Mouse (Mus musculus): Measurements from ENCODE around the gene Sbsn. TPM values are rescaled to one million over a fixed set of nuclear protein-coding genes. Genes with fewer than 3 reads are reported as not detected.

Sbsn gene
- polyA plus RNA-seq, 1 experiment from 2014 or later, result 1.2 TPM

DNA sequence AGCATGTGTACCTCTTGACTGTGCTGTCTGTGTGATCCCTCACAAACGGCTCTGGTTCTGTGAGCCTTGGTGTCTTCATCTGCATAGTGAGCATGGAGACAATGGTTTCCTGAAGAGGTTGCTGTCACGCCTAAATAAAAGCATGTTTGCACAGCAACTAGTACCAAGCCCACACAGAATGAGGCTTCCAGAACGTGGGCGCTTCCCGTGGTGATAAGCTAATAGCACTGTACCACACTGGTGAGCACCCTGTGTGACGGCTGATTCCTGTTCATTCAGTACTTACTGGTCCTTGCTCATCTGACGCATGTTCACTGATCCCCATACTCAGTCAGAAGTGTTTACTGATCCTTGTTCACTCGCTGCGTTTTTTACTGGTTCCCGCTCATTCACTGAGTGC, 38.9 kb downstream of the Sbsn start:
- no peaks in the 10 kb centered on the region for H3K9me3 ChIP-seq
- no peak for ATAC-seq (ENCODE audit: low read depth)
- no peak overlapping the region for H3K4me3 ChIP-seq
- peaks cover 13% of the 10 kb centered on the region for H3K4me1 ChIP-seq (replicated peaks)
- WGBS, result 80% methylated on average over 10 of the region's 10 CpGs
- H3K4me2 ChIP-seq, result no peak overlapping the region
- H3K36me3 ChIP-seq, result no peaks in the 10 kb centered on the region
- H3K27ac ChIP-seq (replicated peaks), result no peak overlapping the region
- no peak overlapping the region for H3K9ac ChIP-seq
- no peaks in the 10 kb centered on the region for H3K27me3 ChIP-seq

DNA sequence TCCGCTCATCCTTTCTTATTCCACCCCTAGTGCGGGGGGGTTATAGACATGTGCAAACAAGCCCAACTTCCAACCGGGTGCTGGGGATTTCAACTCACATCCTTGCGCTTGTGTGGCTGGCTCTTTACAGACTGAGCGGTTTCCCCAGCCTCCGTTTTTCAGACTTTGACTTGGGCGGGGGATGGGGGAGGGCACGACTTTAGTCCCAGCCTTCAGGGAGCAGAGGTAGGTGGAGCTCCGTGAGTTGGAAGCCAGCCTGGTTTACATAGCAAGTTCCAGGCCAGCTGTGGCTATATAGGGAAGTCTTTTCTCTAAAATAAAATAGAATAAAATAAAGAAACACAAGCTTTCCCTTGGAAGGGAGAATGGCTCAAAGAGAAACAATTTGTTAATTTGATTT, 40.6 kb downstream of the Sbsn start:
- Histone ChIP-seq H3K4me1 (replicated peaks) (no peaks in the 10 kb centered on the region), H3K27me3 (no peaks in the 10 kb centered on the region), H3K9me3 (no peaks in the 10 kb centered on the region), H3K36me3 (no peaks in the 10 kb centered on the region), H3K27ac (replicated peaks) (no peak overlapping the region), H3K9ac (no peak overlapping the region), H3K4me3 (no peak overlapping the region), H3K4me2 (no peak overlapping the region)
- 30% methylated on average over 9 of the region's 9 CpGs for WGBS
- no peak for ATAC-seq (ENCODE audit: low read depth)

DNA sequence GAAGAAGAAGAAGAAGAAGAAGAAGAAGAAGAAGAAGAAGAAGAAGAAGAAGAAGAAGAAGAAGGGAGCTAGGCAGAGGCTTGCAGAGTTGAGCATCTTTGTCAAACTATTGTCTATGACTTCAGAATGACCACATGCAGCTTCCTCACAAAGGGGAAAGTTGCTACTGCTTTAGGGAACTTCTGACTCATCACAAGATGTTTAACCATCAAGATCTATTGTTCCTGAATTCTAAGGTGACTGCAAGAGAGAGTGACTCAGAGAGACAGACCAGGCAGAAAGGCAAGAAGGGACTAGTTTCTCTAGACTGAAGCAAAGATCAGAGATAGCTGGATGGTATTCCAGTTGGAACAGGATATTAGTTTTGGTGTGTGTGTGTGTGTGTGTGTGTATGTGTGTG, 43.6 kb downstream of the Sbsn start:
- no peak overlapping the region for H3K9ac ChIP-seq
- H3K36me3 ChIP-seq, result no peaks in the 10 kb centered on the region
- H3K27me3 ChIP-seq, result no peaks in the 10 kb centered on the region
- no peak for ATAC-seq (ENCODE audit: low read depth)
- no peak overlapping the region for H3K4me3 ChIP-seq
- H3K4me2 ChIP-seq, result no peak overlapping the region
- H3K27ac ChIP-seq (replicated peaks), result no peak overlapping the region
- H3K9me3 ChIP-seq, result no peaks in the 10 kb centered on the region; the same call in 1 of the 2 replicates
- H3K4me1 ChIP-seq (replicated peaks), result no peaks in the 10 kb centered on the region

DNA sequence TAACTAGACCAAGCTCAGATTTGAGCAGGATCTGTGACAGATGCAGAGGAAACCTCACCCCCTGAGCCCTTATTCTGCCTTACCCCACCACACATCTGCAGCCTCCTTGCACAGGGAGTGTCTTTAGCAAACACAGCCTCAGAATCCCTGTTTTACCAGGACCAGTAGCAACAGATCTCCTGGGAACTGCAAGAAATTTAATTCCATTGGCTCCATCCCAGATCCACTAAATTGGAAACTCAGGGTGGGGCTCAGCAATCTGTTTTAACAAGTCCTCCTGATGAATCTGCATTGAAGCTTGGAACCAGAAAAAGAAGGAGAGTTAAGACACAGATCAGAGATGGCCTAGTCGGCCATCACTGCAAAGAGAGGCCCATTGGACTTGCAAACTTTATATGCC, 45.5 kb downstream of the Sbsn start:
- Histone ChIP-seq H3K4me1 (replicated peaks) (no peaks in the 10 kb centered on the region), H3K27ac (replicated peaks) (no peak overlapping the region), H3K36me3 (no peaks in the 10 kb centered on the region), H3K9me3 (peaks cover 7% of the 10 kb centered on the region), H3K4me2 (no peak overlapping the region), H3K4me3 (no peak overlapping the region), H3K27me3 (no peaks in the 10 kb centered on the region), H3K9ac (no peak overlapping the region)
- no peak for ATAC-seq (ENCODE audit: low read depth)
- 80% methylated on average over 1 of the region's 1 CpGs for WGBS

DNA sequence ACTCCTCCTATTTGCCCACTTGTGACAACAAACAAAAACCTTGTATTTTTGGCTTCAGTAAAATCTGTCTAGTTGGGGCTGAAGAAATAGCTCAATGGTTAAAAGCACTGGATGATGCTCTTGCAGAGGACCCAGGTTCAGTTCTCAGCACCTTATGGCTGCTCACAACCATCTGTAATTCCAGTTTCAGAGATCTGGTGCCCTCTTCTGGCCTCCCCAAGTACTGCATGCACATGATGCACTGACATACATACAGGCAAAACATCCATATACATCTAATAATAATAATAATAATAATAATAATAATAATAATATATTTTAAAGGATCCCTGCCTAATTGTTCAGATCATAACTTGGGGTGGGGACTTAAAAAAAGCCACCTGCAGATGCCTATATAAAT, 49.4 kb downstream of the Sbsn start:
- H3K9ac ChIP-seq, result no peak overlapping the region
- no peak for ATAC-seq (ENCODE audit: low read depth)
- no peaks in the 10 kb centered on the region for H3K36me3 ChIP-seq
- H3K4me1 ChIP-seq (replicated peaks), result no peaks in the 10 kb centered on the region
- no peak overlapping the region for H3K4me2 ChIP-seq
- no peak overlapping the region for H3K27ac ChIP-seq (replicated peaks)
- H3K9me3 ChIP-seq, result peaks cover 7% of the 10 kb centered on the region
- H3K4me3 ChIP-seq, result no peak overlapping the region
- H3K27me3 ChIP-seq, result no peaks in the 10 kb centered on the region

DNA sequence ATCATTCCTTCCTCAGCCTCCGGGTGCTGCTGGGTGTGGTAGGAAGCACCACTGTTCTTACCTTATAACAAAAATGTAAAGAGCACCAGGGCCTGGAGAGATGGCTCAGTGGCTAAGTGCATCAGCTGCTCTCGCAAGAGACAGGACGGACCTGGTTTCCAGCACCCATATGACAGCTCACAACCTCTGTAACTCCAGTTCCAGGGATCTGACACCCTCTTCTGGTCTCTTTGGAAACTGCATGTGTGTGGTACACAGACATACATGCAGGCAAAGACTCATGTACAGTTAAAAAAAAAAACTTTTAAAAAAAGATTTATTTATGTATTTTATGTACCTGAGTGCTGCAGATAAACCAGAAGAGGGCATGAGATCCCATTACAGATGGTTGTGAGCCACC, 52.0 kb downstream of the Sbsn start:
- peaks cover 7% of the 10 kb centered on the region; the same call in 1 of the 2 replicates for H3K9me3 ChIP-seq
- H3K36me3 ChIP-seq, result no peaks in the 10 kb centered on the region
- H3K27me3 ChIP-seq, result no peaks in the 10 kb centered on the region
- no peak overlapping the region for H3K4me2 ChIP-seq
- ATAC-seq (ENCODE audit: low read depth), result no peak
- no peaks in the 10 kb centered on the region for H3K4me1 ChIP-seq (replicated peaks)
- H3K27ac ChIP-seq (replicated peaks), result no peak overlapping the region
- WGBS, result 96% methylated on average over 3 of the region's 3 CpGs
- H3K4me3 ChIP-seq, result no peak overlapping the region
- no peak overlapping the region for H3K9ac ChIP-seq

DNA sequence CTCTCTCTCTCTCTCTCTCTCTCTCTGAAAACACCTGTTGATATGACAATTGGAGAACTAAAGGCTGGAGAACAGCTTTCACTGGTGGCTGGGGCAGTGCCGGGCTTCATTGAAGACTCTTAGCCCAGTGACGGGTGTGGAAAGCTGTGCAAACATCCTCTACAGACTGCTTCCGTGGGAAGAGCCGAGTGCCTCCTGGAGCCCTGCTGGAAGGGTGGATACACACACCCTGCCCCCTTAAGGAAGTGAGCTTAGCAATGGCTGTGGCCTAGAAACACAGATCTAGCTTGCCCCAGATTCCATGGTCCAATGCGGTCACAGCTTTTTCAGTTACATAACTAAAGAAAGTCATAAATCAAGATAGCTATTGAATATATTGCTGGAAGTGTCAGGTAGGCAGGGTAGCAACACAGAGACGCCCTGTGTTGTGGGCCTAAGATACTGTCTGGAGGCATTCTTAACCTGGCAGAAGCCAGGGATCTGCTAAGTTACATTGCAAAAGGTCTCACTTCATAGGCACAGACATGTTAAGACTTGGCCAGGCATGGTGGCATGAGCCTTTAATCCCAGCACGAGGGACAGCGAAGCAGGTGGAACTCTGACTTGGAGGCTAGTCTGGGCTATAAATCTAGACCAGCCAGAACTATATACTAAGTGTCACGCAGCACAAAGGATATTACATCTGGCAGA, 52.9 kb downstream of the Sbsn start:
- 84% methylated on average over 9 of the region's 9 CpGs for WGBS
- no peaks in the 10 kb centered on the region for H3K27me3 ChIP-seq
- H3K9ac ChIP-seq, result no peak overlapping the region
- H3K27ac ChIP-seq (replicated peaks), result no peak overlapping the region
- no peaks in the 10 kb centered on the region for H3K36me3 ChIP-seq
- H3K4me2 ChIP-seq, result no peak overlapping the region
- H3K4me1 ChIP-seq (replicated peaks), result no peaks in the 10 kb centered on the region
- H3K4me3 ChIP-seq, result no peak overlapping the region
- ATAC-seq (ENCODE audit: low read depth), result no peak
- H3K9me3 ChIP-seq, result peaks cover 7% of the 10 kb centered on the region; the same call in 1 of the 2 replicates

Other genes starting within 250 kb of the Sbsn start
- 86.8 and 95.2 TPM in 2 replicates for gene Arhgap33, start 216.4 kb upstream of the Sbsn start, polyA plus RNA-seq (2015; fragmentation: Nextera tagmentation; extraction: Ambion mirVana)
- 6.6 TPM in 2 replicates for gene Hspb6, start 199.3 kb upstream of the Sbsn start, polyA plus RNA-seq (2015; fragmentation: Nextera tagmentation; extraction: Ambion mirVana)
- gene Proser3, start 199.2 kb upstream of the Sbsn start, polyA plus RNA-seq (2015; fragmentation: Nextera tagmentation; extraction: Ambion mirVana), result 6.7 and 8.6 TPM in 2 replicates
- 60.9 and 62.9 TPM in 2 replicates for gene Lin37, start 191.6 kb upstream of the Sbsn start, polyA plus RNA-seq (2015; fragmentation: Nextera tagmentation; extraction: Ambion mirVana)
- 92.6 and 113 TPM in 2 replicates for gene U2af1l4, start 188.2 kb upstream of the Sbsn start, polyA plus RNA-seq (2015; fragmentation: Nextera tagmentation; extraction: Ambion mirVana)
- 14.5 and 15.1 TPM in 2 replicates for gene Gm49396, start 188.1 kb upstream of the Sbsn start, polyA plus RNA-seq (2015; fragmentation: Nextera tagmentation; extraction: Ambion mirVana)
- gene Psenen, start 187.8 kb upstream of the Sbsn start, polyA plus RNA-seq (2015; fragmentation: Nextera tagmentation; extraction: Ambion mirVana), result 126 and 147 TPM in 2 replicates
- 4.8 and 6.0 TPM in 2 replicates for gene Igflr1, start 186.0 kb upstream of the Sbsn start, polyA plus RNA-seq (2015; fragmentation: Nextera tagmentation; extraction: Ambion mirVana)
- 9.0 and 9.9 TPM in 2 replicates for gene Kmt2b, start 162.7 kb upstream of the Sbsn start, polyA plus RNA-seq (2015; fragmentation: Nextera tagmentation; extraction: Ambion mirVana)
- 0.36 and 0.50 TPM in 2 replicates for gene Zbtb32, start 152.6 kb upstream of the Sbsn start, polyA plus RNA-seq (2015; fragmentation: Nextera tagmentation; extraction: Ambion mirVana)
- 0.49 and 0.62 TPM in 2 replicates for gene Upk1a, start 138.6 kb upstream of the Sbsn start, polyA plus RNA-seq (2015; fragmentation: Nextera tagmentation; extraction: Ambion mirVana)
- 1,295 and 1,305 TPM in 2 replicates for gene Cox6b1, start 125.3 kb upstream of the Sbsn start, polyA plus RNA-seq (2015; fragmentation: Nextera tagmentation; extraction: Ambion mirVana)
- not detected in 2 replicates for gene Etv2, start 115.6 kb upstream of the Sbsn start, polyA plus RNA-seq (2015; fragmentation: Nextera tagmentation; extraction: Ambion mirVana)
- gene Rbm42, start 101.2 kb upstream of the Sbsn start, polyA plus RNA-seq (2015; fragmentation: Nextera tagmentation; extraction: Ambion mirVana), result 137 and 142 TPM in 2 replicates
- gene Haus5, start 86.5 kb upstream of the Sbsn start, polyA plus RNA-seq (2015; fragmentation: Nextera tagmentation; extraction: Ambion mirVana), result 22.0 and 22.7 TPM in 2 replicates
- gene Pmis2, start 79.9 kb upstream of the Sbsn start, polyA plus RNA-seq (2015; fragmentation: Nextera tagmentation; extraction: Ambion mirVana), result not detected in 2 replicates
- not detected in 2 replicates for gene 2200002J24Rik, start 52.5 kb upstream of the Sbsn start, polyA plus RNA-seq (2015; fragmentation: Nextera tagmentation; extraction: Ambion mirVana)
- gene Atp4a, start 39.3 kb upstream of the Sbsn start, polyA plus RNA-seq (2015; fragmentation: Nextera tagmentation; extraction: Ambion mirVana), result 0.80 and 1.6 TPM in 2 replicates
- 253 and 272 TPM in 2 replicates for gene Tmem147, start 21.9 kb upstream of the Sbsn start, polyA plus RNA-seq (2015; fragmentation: Nextera tagmentation; extraction: Ambion mirVana)
- 1.6 and 2.9 TPM in 2 replicates for gene Gapdhs, start 7.8 kb upstream of the Sbsn start, polyA plus RNA-seq (2015; fragmentation: Nextera tagmentation; extraction: Ambion mirVana)
- 1.0 TPM in 1 of 2 replicates, not detected in the other for gene Dmkn, start 12.3 kb downstream of the Sbsn start, polyA plus RNA-seq (2015; fragmentation: Nextera tagmentation; extraction: Ambion mirVana)
- gene Krtdap, start 36.4 kb downstream of the Sbsn start, polyA plus RNA-seq (2015; fragmentation: Nextera tagmentation; extraction: Ambion mirVana), result 0.85 TPM in 1 of 2 replicates, not detected in the other
- 0.32 TPM in 1 of 2 replicates, not detected in the other for gene Ffar2, start 72.3 kb downstream of the Sbsn start, polyA plus RNA-seq (2015; fragmentation: Nextera tagmentation; extraction: Ambion mirVana)
- not detected in 2 replicates for gene Ffar3, start 104.7 kb downstream of the Sbsn start, polyA plus RNA-seq (2015; fragmentation: Nextera tagmentation; extraction: Ambion mirVana)
- gene Ffar1, start 110.1 kb downstream of the Sbsn start, polyA plus RNA-seq (2015; fragmentation: Nextera tagmentation; extraction: Ambion mirVana), result not detected in 2 replicates
- 0.43 TPM in 1 of 2 replicates, not detected in the other for gene Cd22, start 128.9 kb downstream of the Sbsn start, polyA plus RNA-seq (2015; fragmentation: Nextera tagmentation; extraction: Ambion mirVana)
- 2.6 and 3.1 TPM in 2 replicates for gene Mag, start 163.4 kb downstream of the Sbsn start, polyA plus RNA-seq (2015; fragmentation: Nextera tagmentation; extraction: Ambion mirVana)
- not detected in 2 replicates for gene Hamp2, start 173.2 kb downstream of the Sbsn start, polyA plus RNA-seq (2015; fragmentation: Nextera tagmentation; extraction: Ambion mirVana)
- not detected in 2 replicates for gene Hamp, start 192.6 kb downstream of the Sbsn start, polyA plus RNA-seq (2015; fragmentation: Nextera tagmentation; extraction: Ambion mirVana)
- 34.4 TPM in 2 replicates for gene Usf2, start 205.3 kb downstream of the Sbsn start, polyA plus RNA-seq (2015; fragmentation: Nextera tagmentation; extraction: Ambion mirVana)
- 17.0 and 17.6 TPM in 2 replicates for gene Lsr, start 222.0 kb downstream of the Sbsn start, polyA plus RNA-seq (2015; fragmentation: Nextera tagmentation; extraction: Ambion mirVana)
- gene Fam187b, start 222.3 kb downstream of the Sbsn start, polyA plus RNA-seq (2015; fragmentation: Nextera tagmentation; extraction: Ambion mirVana), result 0.25 and 0.53 TPM in 2 replicates

Measured in neural tube, embryonic 13.5 days (tissue).